ENCODE assay signal across 13 mouse cellular contexts in genomic region chr5:47274256-47274638, GRCm38 (mm10).
DNase-seq lines count a peak whose midpoint lies in the region; ATAC-seq and TF ChIP-seq lines count a peak whose summit lies in the region.
"Had no signal": no experiment of that assay in that cellular context is flagged by ENCODE, and none has a peak within 500 bp of the region (broad histone marks: within the 10 kb centered on the region; RNA-seq: fewer than 3 reads in every experiment).

No protein-coding gene starts in this region.

- 64% methylated on average over 1 of the region's 1 CpGs for WGBS in heart, embryonic 14.5 days
- 33% methylated on average over 1 of the region's 1 CpGs for WGBS in kidney, postnatal 0 days
- WGBS in kidney, adult 2 months, result 67% methylated on average over 1 of the region's 1 CpGs
- WGBS in intestine, embryonic 16.5 days, result 50% methylated on average over 1 of the region's 1 CpGs

- TF ChIP-seq POLR2A in kidney, adult 2 months (IDR thresholded peaks at IDR 0.05; ENCODE audit: low read depth, low read length), result no peak

- no peak overlapping the region for H3K4me2 ChIP-seq in heart, embryonic 14.5 days (ENCODE audit: low read length)
- no peak overlapping the region for H3K4me2 ChIP-seq in kidney, postnatal 0 days (ENCODE audit: low read length)
- no peak overlapping the region for H3K4me2 ChIP-seq in intestine, embryonic 16.5 days (ENCODE audit: low read depth, low read length)

- no peaks in the 10 kb centered on the region for H3K9me3 ChIP-seq in heart, embryonic 14.5 days (ENCODE audit: control insufficient read depth, low read length)
- no peaks in the 10 kb centered on the region for H3K9me3 ChIP-seq in kidney, postnatal 0 days (replicated peaks; ENCODE audit: low read length)
- H3K9me3 ChIP-seq in G1E (replicated peaks), result no peaks in the 10 kb centered on the region
- no peaks in the 10 kb centered on the region for H3K9me3 ChIP-seq in intestine, embryonic 16.5 days (ENCODE audit: control insufficient read depth, low read length)

- peak overlapping the region; percentile 46 to 59 for H3K27ac ChIP-seq in heart, embryonic 14.5 days (replicated peaks in 1 of 2; ENCODE audit: control insufficient read depth in 1 of 2, insufficient read depth in 1 of 2, low read depth in 2 of 2, low read length in 2 of 2)
- 0 out of 2 replicates have a peak overlapping the region, but pooled peaks have one; percentile 25 for H3K27ac ChIP-seq in kidney, postnatal 0 days
- no peak overlapping the region for H3K27ac ChIP-seq in kidney, adult 2 months (ENCODE audit: insufficient read depth, low read depth, low read length)
- peak overlapping the region; percentile 14; the same call in 1 of the 2 replicates for H3K27ac ChIP-seq in intestine, embryonic 16.5 days (ENCODE audit: low read length)
- H3K27ac ChIP-seq: gastrocnemius, adult 2 months; liver, embryonic 14.5 days had no signal

- peaks cover 11 to 21% of the 10 kb centered on the region in 2 experiments for H3K4me1 ChIP-seq in heart, embryonic 14.5 days (ENCODE audit: control insufficient read depth in 2 of 2, insufficient read depth in 2 of 2, low read length in 2 of 2)
- H3K4me1 ChIP-seq in kidney, postnatal 0 days (replicated peaks; ENCODE audit: insufficient read depth, low read length), result peaks cover 9% of the 10 kb centered on the region; the same call in 1 of the 2 replicates
- no peaks in the 10 kb centered on the region for H3K4me1 ChIP-seq in kidney, adult 2 months (ENCODE audit: control insufficient read depth, insufficient read depth, low read length)
- peaks cover 25% of the 10 kb centered on the region for H3K4me1 ChIP-seq in G1E (ENCODE audit: insufficient read depth, low read depth, low read length)
- H3K4me1 ChIP-seq in intestine, embryonic 16.5 days (ENCODE audit: control insufficient read depth, insufficient read depth, low read length), result 0 out of 2 replicates have a peak, but pooled peaks cover 3% of the 10 kb centered on the region

- H3K27me3 ChIP-seq in heart, embryonic 14.5 days (ENCODE audit: control insufficient read depth, insufficient read depth, low read length), result no peaks in the 10 kb centered on the region
- no peaks in the 10 kb centered on the region for H3K27me3 ChIP-seq in kidney, postnatal 0 days (ENCODE audit: insufficient read depth, low read length)
- no peaks in the 10 kb centered on the region for H3K27me3 ChIP-seq in kidney, adult 2 months (replicated peaks; ENCODE audit: control insufficient read depth, insufficient read depth, low read length)
- no peaks in the 10 kb centered on the region for H3K27me3 ChIP-seq in G1E (ENCODE audit: insufficient read depth, low read length)
- no peaks in the 10 kb centered on the region for H3K27me3 ChIP-seq in intestine, embryonic 16.5 days (replicated peaks; ENCODE audit: control insufficient read depth, insufficient read depth, low read length)

- no peak for DNase-seq in heart, postnatal 36 days
- no peak for DNase-seq in kidney, postnatal 0 days (ENCODE audit: low spot score)
- DNase-seq in kidney, adult 2 months, result no peak
- no peak for DNase-seq in G1E (ENCODE audit: low spot score)
- no peak for DNase-seq in right cerebral cortex, adult 18-20 months
- DNase-seq: cerebellum, adult 2 months; gastrocnemius, adult 2 months; right cerebral cortex, postnatal 14 days had no signal

- TF ChIP-seq CTCF in kidney, postnatal 0 days (IDR thresholded peaks at IDR 0.05; ENCODE audit: low read depth), result no peak
- no peak for TF ChIP-seq CTCF in kidney, adult 2 months (conservative IDR thresholded peaks at IDR 0.05; ENCODE audit: insufficient read depth, insufficient read length, low read depth, low read length)
- TF ChIP-seq CTCF in G1E (IDR thresholded peaks at IDR 0.05; ENCODE audit: low read depth, low read length), result no peak

- no peaks in the 10 kb centered on the region for H3K36me3 ChIP-seq in heart, embryonic 14.5 days (ENCODE audit: control insufficient read depth, insufficient read depth, low read length)
- no peaks in the 10 kb centered on the region for H3K36me3 ChIP-seq in kidney, postnatal 0 days (ENCODE audit: insufficient read depth, low read length)
- no peaks in the 10 kb centered on the region for H3K36me3 ChIP-seq in kidney, adult 2 months (ENCODE audit: control insufficient read depth, insufficient read depth, low read length)
- no peaks in the 10 kb centered on the region for H3K36me3 ChIP-seq in G1E (replicated peaks)
- no peaks in the 10 kb centered on the region for H3K36me3 ChIP-seq in intestine, embryonic 16.5 days (ENCODE audit: control insufficient read depth, insufficient read depth, low read length)

- H3K9ac ChIP-seq in heart, embryonic 14.5 days (ENCODE audit: low read length), result 0 out of 2 replicates have a peak overlapping the region, but pooled peaks have one; percentile 14
- H3K9ac ChIP-seq in kidney, postnatal 0 days (ENCODE audit: low read depth, low read length), result no peak overlapping the region
- H3K9ac ChIP-seq in intestine, embryonic 16.5 days (ENCODE audit: low read depth, low read length), result no peak overlapping the region
- H3K9ac ChIP-seq: liver, embryonic 14.5 days had no signal

- intact Hi-C loops in heart, postnatal 36 days (cut with DNase I), result no loop called here

- no peak for ATAC-seq in heart, embryonic 14.5 days (ENCODE audit: insufficient number of reproducible peaks, insufficient read depth, low FRiP score, low read depth)
- no peak for ATAC-seq in kidney, postnatal 0 days (replicated peaks; ENCODE audit: low FRiP score, low read depth)
- ATAC-seq in G1E (ENCODE audit: extremely low read depth, insufficient number of reproducible peaks, low FRiP score, poor library complexity, severe bottlenecking), result peak; percentile 89
- no peak for ATAC-seq in intestine, embryonic 16.5 days
- ATAC-seq: forebrain, embryonic 16.5 days had no signal

- no peak overlapping the region for H3K4me3 ChIP-seq in heart, embryonic 14.5 days (ENCODE audit: control insufficient read depth in 1 of 2, insufficient read depth in 1 of 2, low read depth in 1 of 2, low read length in 2 of 2)
- H3K4me3 ChIP-seq in kidney, postnatal 0 days (replicated peaks; ENCODE audit: low read depth, low read length), result no peak overlapping the region
- H3K4me3 ChIP-seq in kidney, adult 2 months (ENCODE audit: insufficient read depth, low read depth, low read length), result no peak overlapping the region
- no peak overlapping the region for H3K4me3 ChIP-seq in G1E (ENCODE audit: low read depth, low read length)
- H3K4me3 ChIP-seq in intestine, embryonic 16.5 days (ENCODE audit: low read length), result no peak overlapping the region
- H3K4me3 ChIP-seq: erythroblast, embryonic 14.5 days; gastrocnemius, adult 2 months had no signal
